Mouse (Mus musculus) heart, embryonic 14.5 days (tissue): ENCODE measurements around the gene Commd3. TPM values are rescaled to one million over a fixed set of nuclear protein-coding genes. Genes with fewer than 3 reads are reported as not detected.

Source experiments
- ATAC-seq: fragments of 200-750 bp; cut with Nextera tagmentation; 2 replicates; pipeline ENCODE4 v1.8.0; 2017; ENCODE audit warnings: low read depth, moderate TSS enrichment; ENCODE audit not compliant: insufficient number of reproducible peaks, insufficient read depth, low FRiP score
- H3K27ac ChIP-seq, 2 experiments: fragments of 200-500 bp in 1 of 2; fragments of 300-500 bp in 1 of 2; sonication (generic) in 1 of 2; replicated peaks in 1 of 2; 2 replicates each; pipeline ENCODE4 v1.5.1; 2012 to 2014; ENCODE audit warnings: low read depth in 2 of 2, low read length in 2 of 2, control low read depth in 1 of 2, mild to moderate bottlenecking in 1 of 2, mixed read lengths in 1 of 2; ENCODE audit not compliant: control insufficient read depth in 1 of 2, insufficient read depth in 1 of 2
- H3K27me3 ChIP-seq: fragments of 300-500 bp; sonication (generic); 2 replicates; pipeline ENCODE4 v1.6.1; 2014; ENCODE audit warnings: mild to moderate bottlenecking, low read length, control low read depth; ENCODE audit not compliant: control insufficient read depth, insufficient read depth
- H3K36me3 ChIP-seq: fragments of 300-500 bp; sonication (generic); 2 replicates; pipeline ENCODE4 v1.6.1; 2014; ENCODE audit warnings: mild to moderate bottlenecking, control low read depth, low read length, mixed read lengths; ENCODE audit not compliant: control insufficient read depth, insufficient read depth
- H3K4me1 ChIP-seq, 2 experiments: fragments of 200-500 bp in 1 of 2; fragments of 300-500 bp in 1 of 2; sonication (generic) in 1 of 2; 2 replicates each; pipeline ENCODE4 v1.6.1; 2012 to 2014; ENCODE audit warnings: low read length in 2 of 2, control low read depth in 1 of 2, mixed read lengths in 1 of 2; ENCODE audit not compliant: control insufficient read depth in 2 of 2, insufficient read depth in 2 of 2
- H3K4me2 ChIP-seq: fragments of 300-500 bp; sonication (generic); 2 replicates; pipeline ENCODE4 v1.6.1; 2014; ENCODE audit warnings: mild to moderate bottlenecking, low read length
- H3K4me3 ChIP-seq, 2 experiments: fragments of 200-500 bp in 1 of 2; fragments of 300-500 bp in 1 of 2; sonication (generic) in 1 of 2; 2 replicates each; pipeline ENCODE4 v1.5.1; 2012 to 2014; ENCODE audit warnings: low read length in 2 of 2, mild to moderate bottlenecking in 2 of 2, control low read depth in 1 of 2, low read depth in 1 of 2, moderate library complexity in 1 of 2; ENCODE audit not compliant: control insufficient read depth in 1 of 2, insufficient read depth in 1 of 2
- H3K9ac ChIP-seq: fragments of 300-500 bp; sonication (generic); 2 replicates; pipeline ENCODE4 v1.6.1; 2014; ENCODE audit warnings: mild to moderate bottlenecking, low read length
- H3K9me3 ChIP-seq: fragments of 300-500 bp; sonication (generic); 2 replicates; pipeline ENCODE4 v1.6.1; 2016; ENCODE audit warnings: low read length, control low read depth; ENCODE audit not compliant: control insufficient read depth
- WGBS: fragments of 180-500 bp; shearing (Covaris S2); extraction: QIAGEN DNeasy Blood & Tissue Kit; methylation state at CpG from one replicate; pipeline ENCODE4 v1.1.7; 2014; 5-methylcytosine and 5-hydroxymethylcytosine counted together
- polyA plus RNA-seq: library from polyadenylated mRNA; unstranded; fragments of >200 nt; fragmentation: Nextera tagmentation; extraction: Ambion mirVana; gene quantifications from 2 replicates; pipeline ENCODE4 v1.2.1, GENCODE M21; 2014

Gene Commd3
- polyA plus RNA-seq, 1 experiment from 2014 or later: 206 TPM

DNA sequence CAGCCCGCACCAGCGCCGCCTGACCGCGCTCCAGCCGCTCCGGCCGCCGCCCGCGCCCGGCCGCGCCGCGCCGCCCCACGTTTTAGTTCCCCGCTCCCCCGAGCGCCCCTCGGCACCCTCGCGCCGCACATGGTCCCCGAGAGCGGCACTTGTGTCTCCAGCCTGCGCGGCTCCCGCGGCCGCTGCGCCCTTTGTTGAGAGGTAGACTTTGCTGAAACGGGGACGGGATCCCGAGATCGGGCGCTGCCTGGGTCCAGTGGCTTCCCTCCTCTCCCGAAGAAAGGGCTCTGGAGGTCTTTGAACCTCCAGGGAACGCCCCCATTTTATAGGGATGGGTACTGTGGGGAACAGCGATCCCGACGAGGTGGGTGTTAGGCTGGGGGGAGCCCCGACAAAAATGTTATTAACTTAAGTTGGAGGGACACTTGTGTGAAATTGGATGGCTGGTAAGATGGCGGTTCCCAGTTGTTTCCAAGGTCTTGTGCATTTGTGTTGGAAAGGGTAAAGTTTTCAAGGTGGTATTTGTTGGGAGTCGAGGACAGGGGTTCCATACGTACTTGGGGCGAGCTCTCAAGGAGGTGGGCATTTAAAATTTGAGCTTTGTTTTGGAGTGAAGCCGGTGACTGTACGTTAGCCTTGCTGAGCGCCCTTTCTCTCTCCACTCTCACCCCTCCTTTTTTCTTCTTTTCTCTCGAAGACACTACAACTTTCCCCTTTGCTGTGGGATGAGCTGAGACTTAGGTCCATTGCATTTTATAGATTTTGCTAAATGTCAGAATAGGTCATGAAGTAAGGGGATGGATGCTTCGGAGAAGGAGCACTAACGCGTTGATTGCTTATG, 5.7 kb downstream of the Commd3 start:
- H3K9me3 ChIP-seq: no peaks in the 10 kb centered on the region
- H3K4me1 ChIP-seq: peaks cover 9 to 16% of the 10 kb centered on the region in 2 experiments
- peak overlapping the region; percentile 90 to 99 for H3K4me3 ChIP-seq
- H3K9ac ChIP-seq: peak overlapping the region; percentile 95
- under 1% methylated on average over 43 of the region's 55 CpGs for WGBS
- H3K27me3 ChIP-seq: peaks cover 17% of the 10 kb centered on the region
- H3K4me2 ChIP-seq: peak overlapping the region; percentile 89
- H3K36me3 ChIP-seq: peaks cover 15% of the 10 kb centered on the region
- no peak for ATAC-seq
- no peak overlapping the region for H3K27ac ChIP-seq

GRCm38 (mm10) chr2:18679701-18680100, 7.5 kb downstream of the Commd3 start:
- no peak for ATAC-seq
- Histone ChIP-seq H3K9ac (no peak overlapping the region), H3K27me3 (peaks cover 17% of the 10 kb centered on the region), H3K9me3 (no peaks in the 10 kb centered on the region), H3K36me3 (peaks cover 31% of the 10 kb centered on the region), H3K4me1 (peaks cover 9 to 16% of the 10 kb centered on the region in 2 experiments), H3K4me2 (no peak overlapping the region), H3K27ac (no peak overlapping the region), H3K4me3 (0 out of 4 replicates have a peak overlapping the region, but pooled peaks of 1 of the 2 experiments have one; percentile 43)
- WGBS: 60% methylated on average over 2 of the region's 2 CpGs

GRCm38 (mm10) chr2:18680501-18680900, 8.3 kb downstream of the Commd3 start:
- peak overlapping the region; percentile 81 for H3K4me2 ChIP-seq
- peaks cover 27% of the 10 kb centered on the region for H3K36me3 ChIP-seq
- H3K27me3 ChIP-seq: peaks cover 17% of the 10 kb centered on the region
- H3K4me1 ChIP-seq: peaks cover 9 to 16% of the 10 kb centered on the region in 2 experiments
- no peak for ATAC-seq
- H3K27ac ChIP-seq: no peak overlapping the region
- H3K9me3 ChIP-seq: no peaks in the 10 kb centered on the region
- H3K4me3 ChIP-seq: peak overlapping the region; percentile 43 to 51
- peak overlapping the region; percentile 52 for H3K9ac ChIP-seq
- WGBS: under 1% methylated on average over 4 of the region's 4 CpGs

DNA sequence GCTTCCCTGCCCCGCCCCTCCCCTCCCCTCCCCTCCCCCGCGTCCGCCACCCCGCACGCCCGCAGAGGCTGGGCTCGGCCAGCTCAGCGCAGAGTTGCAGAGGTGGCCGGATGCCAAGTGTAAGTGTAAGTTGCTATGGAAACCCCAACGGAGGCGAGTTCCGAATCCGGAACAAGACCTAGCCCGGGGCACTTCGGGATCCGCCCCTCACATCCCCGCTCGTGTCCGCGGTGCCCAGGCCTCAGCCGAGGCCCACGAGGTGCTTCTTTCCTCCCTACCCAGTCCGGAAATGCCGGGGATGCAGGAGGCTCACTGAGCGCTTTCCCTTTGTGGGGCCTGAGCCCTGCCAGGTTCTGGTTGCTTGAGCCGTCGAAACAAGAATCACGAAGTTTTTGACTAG, 8.8 kb downstream of the Commd3 start:
- peaks cover 17% of the 10 kb centered on the region for H3K27me3 ChIP-seq
- H3K9ac ChIP-seq: peak overlapping the region; percentile 52
- H3K27ac ChIP-seq: no peak overlapping the region
- ATAC-seq: no peak
- no peaks in the 10 kb centered on the region for H3K9me3 ChIP-seq
- H3K4me3 ChIP-seq: peak overlapping the region; percentile 43 to 51
- H3K4me1 ChIP-seq: peaks cover 7 to 16% of the 10 kb centered on the region in 2 experiments
- 3% methylated on average over 27 of the region's 29 CpGs for WGBS
- peaks cover 27% of the 10 kb centered on the region for H3K36me3 ChIP-seq
- peak overlapping the region; percentile 81 for H3K4me2 ChIP-seq

GRCm38 (mm10) chr2:18684062-18684461, 11.9 kb downstream of the Commd3 start:
- no peak overlapping the region for H3K27ac ChIP-seq
- H3K9ac ChIP-seq: no peak overlapping the region
- H3K4me1 ChIP-seq: peaks cover 6 to 16% of the 10 kb centered on the region in 2 experiments
- H3K4me3 ChIP-seq: no peak overlapping the region
- peaks cover 45% of the 10 kb centered on the region for H3K27me3 ChIP-seq
- H3K36me3 ChIP-seq: peaks cover 27% of the 10 kb centered on the region
- 76% methylated on average over 5 of the region's 5 CpGs for WGBS
- ATAC-seq: no peak
- no peaks in the 10 kb centered on the region for H3K9me3 ChIP-seq
- no peak overlapping the region for H3K4me2 ChIP-seq

DNA sequence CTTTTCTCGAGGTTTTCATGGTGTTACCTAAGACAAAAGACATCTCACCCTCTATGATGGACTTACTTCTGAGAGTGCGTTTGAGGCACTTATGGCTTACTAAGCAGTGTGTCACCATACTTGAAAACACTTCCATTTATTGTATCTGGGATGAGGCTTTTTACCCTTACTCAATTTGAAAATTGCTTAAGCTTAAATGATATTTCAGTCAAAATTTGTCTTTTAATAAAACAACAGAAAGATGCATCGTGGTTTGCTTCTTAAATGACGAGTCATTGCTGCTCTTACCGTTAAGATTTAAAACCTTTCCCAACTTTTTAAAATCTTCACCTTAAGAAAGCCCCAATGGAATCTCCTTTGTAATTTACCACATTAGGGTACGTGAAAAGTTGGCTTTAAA, 14.2 kb downstream of the Commd3 start:
- 62% methylated on average over 6 of the region's 6 CpGs for WGBS
- H3K4me3 ChIP-seq: no peak overlapping the region
- no peaks in the 10 kb centered on the region for H3K9me3 ChIP-seq
- H3K36me3 ChIP-seq: peaks cover 27% of the 10 kb centered on the region
- ATAC-seq: no peak
- H3K27ac ChIP-seq: no peak overlapping the region
- peaks cover 4 to 18% of the 10 kb centered on the region in 2 experiments; a peak in 3 of 4 replicates for H3K4me1 ChIP-seq
- H3K27me3 ChIP-seq: peaks cover 52% of the 10 kb centered on the region
- no peak overlapping the region for H3K4me2 ChIP-seq
- H3K9ac ChIP-seq: no peak overlapping the region

DNA sequence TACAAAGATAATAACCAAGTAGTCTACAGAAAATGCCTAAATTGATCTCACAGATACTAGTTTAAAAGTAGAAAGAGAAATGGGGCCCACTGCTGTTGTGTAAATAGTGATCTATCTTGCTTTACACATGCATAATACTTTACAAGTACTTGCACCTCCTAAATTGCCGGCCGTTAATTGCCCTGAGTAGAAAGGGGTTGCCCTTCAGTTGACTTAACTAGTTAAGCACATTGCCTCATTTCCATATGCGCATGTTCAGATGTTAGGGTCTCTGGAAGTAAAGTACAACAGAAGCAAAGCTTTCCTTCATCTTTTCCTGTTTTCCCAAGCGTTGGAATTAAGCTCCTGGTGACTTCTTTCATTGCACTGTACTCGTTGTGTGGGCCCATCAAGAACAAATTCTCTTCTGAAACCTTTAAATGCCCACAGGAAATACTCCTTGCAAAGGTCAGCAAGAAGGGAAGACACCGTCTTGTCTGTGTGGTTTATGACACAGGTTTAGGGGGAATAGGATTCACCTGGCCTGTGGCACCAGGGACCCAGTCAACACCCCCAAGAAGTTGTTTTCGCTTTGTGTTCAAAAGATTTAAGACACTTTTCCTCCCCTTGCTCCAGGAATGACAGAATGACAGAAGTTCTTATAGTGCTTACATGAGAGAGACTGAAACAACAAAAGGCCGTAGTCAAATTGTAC, 14.8 kb downstream of the Commd3 start:
- WGBS: 39% methylated on average over 8 of the region's 8 CpGs
- H3K27ac ChIP-seq: no peak overlapping the region
- ATAC-seq: no peak
- no peak overlapping the region for H3K9ac ChIP-seq
- no peaks in the 10 kb centered on the region for H3K9me3 ChIP-seq
- no peak overlapping the region for H3K4me2 ChIP-seq
- H3K27me3 ChIP-seq: peaks cover 58% of the 10 kb centered on the region
- H3K4me1 ChIP-seq: peaks cover 4 to 18% of the 10 kb centered on the region in 2 experiments; a peak in 3 of 4 replicates
- no peak overlapping the region for H3K4me3 ChIP-seq
- peaks cover 24% of the 10 kb centered on the region for H3K36me3 ChIP-seq
